Mouse (Mus musculus) heart, postnatal 0 days (tissue): ENCODE results near the gene Specc1. TPM values are rescaled to one million over a fixed set of nuclear protein-coding genes. Genes with fewer than 3 reads are reported as not detected.

Experiments used
- ATAC-seq: fragments of 200-750 bp; cut with Nextera tagmentation; 2 replicates; pipeline ENCODE4 v1.8.0; 2017; ENCODE audit warnings: low read depth, moderate number of reproducible peaks, moderate library complexity; ENCODE audit not compliant: insufficient read depth
- DNase-seq: peaks from one replicate; pipeline ENCODE4 v3.0.0-alpha.2; 2016; ENCODE audit warnings: low spot score
- H3K27ac ChIP-seq: fragments of 300-500 bp; sonication (generic); 2 replicates; pipeline ENCODE4 v1.5.1; 2014; ENCODE audit warnings: low read depth, mild to moderate bottlenecking
- H3K27me3 ChIP-seq: fragments of 300-500 bp; sonication (generic); 2 replicates; pipeline ENCODE4 v1.6.1; 2014; ENCODE audit warnings: low read length, mixed read lengths; ENCODE audit not compliant: control insufficient read depth, insufficient read depth
- H3K36me3 ChIP-seq: fragments of 300-500 bp; sonication (generic); replicated peaks from 2 replicates; pipeline ENCODE4 v1.6.1; 2014; ENCODE audit warnings: low read length, mixed read lengths; ENCODE audit not compliant: control insufficient read depth, insufficient read depth
- H3K4me1 ChIP-seq: fragments of 300-500 bp; sonication (generic); 2 replicates; pipeline ENCODE4 v1.6.1; 2014; ENCODE audit warnings: antibody characterized with exemption; ENCODE audit not compliant: control insufficient read depth, insufficient read depth
- H3K4me2 ChIP-seq: fragments of 300-500 bp; sonication (generic); 2 replicates; pipeline ENCODE4 v1.6.1; 2014; ENCODE audit warnings: low read depth, mild to moderate bottlenecking, low read length, moderate library complexity
- H3K4me3 ChIP-seq: fragments of 300-500 bp; sonication (generic); 2 replicates; pipeline ENCODE4 v1.5.1; 2014; ENCODE audit warnings: low read depth, low read length
- H3K9ac ChIP-seq: fragments of 300-500 bp; sonication (generic); replicated peaks from 2 replicates; pipeline ENCODE4 v1.6.1; 2014; ENCODE audit warnings: low read depth, low read length, mixed read lengths
- H3K9me3 ChIP-seq: fragments of 300-500 bp; sonication (generic); replicated peaks from 2 replicates; pipeline ENCODE4 v1.6.1; 2016; ENCODE audit warnings: low read length; ENCODE audit not compliant: control insufficient read depth
- CTCF ChIP-seq: IDR thresholded peaks from 2 replicates; pipeline ENCODE4 v1.5.1; 2016; ENCODE audit warnings: antibody characterized with exemption, control low read depth, low read depth
- EP300 ChIP-seq: IDR thresholded peaks from 2 replicates; pipeline ENCODE4 v1.6.1; 2016; ENCODE audit warnings: antibody characterized with exemption, low read depth
- WGBS: fragments of 180-500 bp; shearing (Covaris S2); extraction: QIAGEN DNeasy Blood & Tissue Kit; methylation state at CpG from one replicate; pipeline ENCODE4 v1.1.7; 2014; 5-methylcytosine and 5-hydroxymethylcytosine counted together
- polyA plus RNA-seq: library from polyadenylated mRNA; unstranded; fragments of >200 nt; fragmentation: Nextera tagmentation; extraction: Ambion mirVana; gene quantifications from 2 replicates; pipeline ENCODE4 v1.2.1, GENCODE M21; 2015
- total RNA-seq: library from RNA; depleted of rRNA; stranded (reverse); fragments of >200 nt; gene quantifications from 2 replicates; pipeline ENCODE4 v1.2.3, GENCODE M21; 2014; ENCODE audit warnings: low replicate concordance

Specc1 gene
- total and polyA plus RNA-seq, 2 experiments from 2014 or later, result 5.2 to 8.4 TPM

DNA sequence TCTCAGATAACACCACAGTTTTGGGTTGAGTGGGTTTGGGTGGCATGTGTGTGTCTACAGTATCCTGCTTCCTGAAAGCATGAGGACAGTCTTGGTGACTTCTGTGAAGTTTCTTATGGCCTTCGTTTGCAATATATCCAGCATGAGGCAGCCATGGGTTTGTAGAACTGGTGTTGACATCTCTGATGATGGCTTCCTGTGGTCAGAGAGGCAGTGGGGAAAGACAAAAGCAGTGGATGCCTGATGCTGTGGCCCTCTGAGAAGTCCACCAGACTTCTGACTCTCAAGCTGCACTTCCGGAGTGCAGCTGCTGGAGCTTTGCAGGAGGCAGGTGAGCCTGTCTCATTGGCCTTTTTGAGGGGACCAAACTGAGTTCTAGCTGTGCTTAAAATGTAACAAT, 60.4 kb downstream of the Specc1 start:
- no peak for TF ChIP-seq CTCF
- TF ChIP-seq EP300, result no peak
- Histone ChIP-seq H3K27ac (no peak overlapping the region), H3K4me2 (no peak overlapping the region), H3K9me3 (no peaks in the 10 kb centered on the region), H3K4me1 (no peaks in the 10 kb centered on the region), H3K9ac (no peak overlapping the region), H3K36me3 (no peaks in the 10 kb centered on the region), H3K27me3 (0 out of 2 replicates have a peak, but pooled peaks cover 7% of the 10 kb centered on the region), H3K4me3 (no peak overlapping the region)
- ATAC-seq (no peak), DNase-seq (peak; percentile 25)
- WGBS, result 52% methylated on average over 2 of the region's 2 CpGs

DNA sequence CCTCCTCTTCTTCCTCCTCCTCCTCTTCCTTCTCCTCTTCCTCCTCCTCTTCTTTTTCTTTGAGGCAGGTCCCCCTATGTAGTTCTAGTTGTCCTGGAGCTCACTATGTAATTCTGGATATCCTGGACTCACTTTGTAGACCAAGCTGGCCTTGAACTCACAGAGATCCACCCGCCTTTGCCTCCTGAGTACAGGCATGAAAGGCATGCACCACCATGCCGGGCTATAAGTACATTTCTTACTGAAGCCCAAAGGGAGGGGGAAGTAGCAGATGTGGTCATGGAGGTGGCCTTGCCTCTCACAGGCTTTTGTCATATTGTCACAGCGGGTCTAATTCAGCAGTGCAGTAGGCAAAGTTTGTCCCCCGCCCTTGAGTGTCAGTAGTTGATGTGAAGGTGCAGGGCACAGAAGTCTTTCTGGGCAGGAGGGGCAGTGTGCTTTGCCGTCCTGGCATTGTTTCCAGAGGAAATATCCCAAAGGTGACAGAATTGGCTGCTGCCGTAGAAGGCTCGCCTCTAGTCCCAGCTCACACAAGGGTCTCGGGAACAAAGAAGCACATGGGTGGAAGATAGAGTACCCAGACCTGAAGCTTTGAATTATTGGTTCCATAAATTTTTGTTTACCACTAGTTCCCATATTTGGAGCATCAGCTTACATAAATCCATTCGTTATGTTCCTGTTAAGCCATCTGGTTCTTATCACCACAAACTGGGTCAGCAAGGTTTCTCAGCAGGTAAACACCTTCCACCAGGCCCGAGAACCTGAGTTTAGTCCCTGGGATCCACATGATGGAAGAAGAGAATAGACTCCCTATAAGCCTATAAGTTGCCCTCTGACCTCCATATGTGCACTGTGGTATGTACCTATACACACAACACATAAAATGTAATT, 62.0 kb downstream of the Specc1 start:
- H3K27me3 ChIP-seq, result 0 out of 2 replicates have a peak, but pooled peaks cover 7% of the 10 kb centered on the region
- TF ChIP-seq EP300, result no peak
- no peak for TF ChIP-seq CTCF
- H3K4me2 ChIP-seq, result no peak overlapping the region
- DNase-seq (no peak), ATAC-seq (no peak)
- no peak overlapping the region for H3K4me3 ChIP-seq
- H3K36me3 ChIP-seq, result no peaks in the 10 kb centered on the region
- H3K9me3 ChIP-seq, result no peaks in the 10 kb centered on the region
- H3K4me1 ChIP-seq, result no peaks in the 10 kb centered on the region
- WGBS, result 61% methylated on average over 10 of the region's 10 CpGs
- H3K9ac ChIP-seq, result no peak overlapping the region
- H3K27ac ChIP-seq, result no peak overlapping the region

DNA sequence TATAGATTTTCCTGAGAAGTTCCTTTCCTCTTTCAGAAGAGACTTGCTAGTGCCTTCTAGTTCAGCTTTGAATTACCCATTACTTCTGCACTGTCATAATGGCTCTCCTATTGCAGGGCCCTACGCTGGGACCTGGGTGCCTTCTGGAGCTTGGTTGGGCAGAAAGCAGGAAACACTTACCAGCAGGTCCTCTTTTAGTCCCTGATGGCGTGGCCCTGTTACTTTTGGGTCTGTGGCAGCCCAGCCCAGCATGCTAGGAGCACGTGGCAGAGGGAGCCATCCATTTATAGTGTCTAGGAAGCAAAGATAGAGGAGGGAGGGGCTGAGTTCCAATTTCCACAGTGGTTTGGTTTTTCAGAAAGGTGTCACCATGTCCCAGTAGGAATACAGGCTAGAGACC, 63.3 kb downstream of the Specc1 start:
- TF ChIP-seq EP300 (no peak), CTCF (no peak)
- WGBS, result 53% methylated on average over 3 of the region's 3 CpGs

DNA sequence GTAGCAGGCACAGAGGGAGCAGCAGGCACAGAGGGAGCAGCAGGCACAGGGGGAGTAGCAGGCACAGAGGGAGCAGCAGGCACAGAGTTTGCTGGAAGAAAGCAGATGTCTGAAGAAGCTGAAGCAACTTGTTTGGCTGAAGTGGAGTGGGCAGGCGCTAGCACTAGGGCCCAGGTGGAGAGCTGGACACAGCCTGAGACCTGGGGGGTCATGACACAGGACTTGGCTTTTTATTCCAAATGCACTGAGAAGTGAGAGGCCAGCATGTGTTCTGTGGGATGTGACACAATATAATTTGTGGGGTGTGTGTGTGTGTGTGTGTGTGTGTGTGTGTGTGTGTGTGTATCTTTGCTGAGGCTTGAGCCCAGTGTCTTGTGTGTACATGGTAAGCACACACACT, 64.3 kb downstream of the Specc1 start:
- TF ChIP-seq CTCF (no peak), EP300 (no peak)
- Histone ChIP-seq H3K4me3 (no peak overlapping the region), H3K4me2 (no peak overlapping the region), H3K4me1 (no peaks in the 10 kb centered on the region; the same call in 1 of the 2 replicates), H3K9ac (no peak overlapping the region), H3K27me3 (no peaks in the 10 kb centered on the region), H3K9me3 (no peaks in the 10 kb centered on the region), H3K27ac (no peak overlapping the region), H3K36me3 (no peaks in the 10 kb centered on the region)
- ATAC-seq (no peak), DNase-seq (no peak)
- 86% methylated on average over 1 of the region's 1 CpGs for WGBS

More for the DNA sequence above, 63.3 kb downstream of the Specc1 start:
- ATAC-seq, result no peak
- no peak overlapping the region for H3K4me3 ChIP-seq
- H3K36me3 ChIP-seq, result no peaks in the 10 kb centered on the region
- 0 out of 2 replicates have a peak, but pooled peaks cover 3% of the 10 kb centered on the region for H3K27me3 ChIP-seq
- no peak overlapping the region for H3K9ac ChIP-seq
- H3K4me1 ChIP-seq, result no peaks in the 10 kb centered on the region; the same call in 1 of the 2 replicates
- H3K27ac ChIP-seq, result no peak overlapping the region
- DNase-seq, result no peak
- H3K9me3 ChIP-seq, result no peaks in the 10 kb centered on the region
- H3K4me2 ChIP-seq, result no peak overlapping the region

DNA sequence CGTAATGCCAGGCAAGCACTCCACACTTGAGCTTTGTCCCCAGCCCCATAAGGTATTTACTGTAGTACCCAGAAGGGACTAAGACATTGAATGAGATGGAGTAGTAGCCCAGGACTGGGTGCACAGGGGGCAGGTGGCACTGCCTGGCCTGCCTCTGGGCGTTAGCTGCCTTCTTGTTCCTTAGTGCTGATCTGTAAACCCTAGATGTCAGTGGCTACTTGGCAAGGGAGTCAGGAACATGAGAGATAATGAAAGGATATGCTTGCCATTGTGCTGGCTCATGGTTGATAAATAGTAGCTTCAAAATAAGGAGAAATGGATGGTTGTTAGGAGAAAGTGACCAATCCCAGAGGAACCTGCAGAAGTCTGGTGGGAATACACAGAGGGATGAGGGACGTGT, 65.5 kb downstream of the Specc1 start:
- H3K27ac ChIP-seq, result no peak overlapping the region
- WGBS, result 78% methylated on average over 3 of the region's 3 CpGs
- H3K36me3 ChIP-seq, result no peaks in the 10 kb centered on the region
- H3K27me3 ChIP-seq, result no peaks in the 10 kb centered on the region
- H3K4me1 ChIP-seq, result peaks cover 2% of the 10 kb centered on the region; the same call in 1 of the 2 replicates
- TF ChIP-seq CTCF, result no peak
- no peak for TF ChIP-seq EP300
- no peak overlapping the region for H3K4me3 ChIP-seq
- ATAC-seq, result no peak
- DNase-seq, result no peak
- H3K9ac ChIP-seq, result no peak overlapping the region
- H3K4me2 ChIP-seq, result no peak overlapping the region
- no peaks in the 10 kb centered on the region for H3K9me3 ChIP-seq
